Mouse (Mus musculus): ENCODE results near the gene Gm13698.
"Not testable (repeated sequence)": the region's sequence is repeated elsewhere in the genome, so short reads cannot be mapped to it uniquely, and the experiment has no call there.

The Gm13698 gene

DNA sequence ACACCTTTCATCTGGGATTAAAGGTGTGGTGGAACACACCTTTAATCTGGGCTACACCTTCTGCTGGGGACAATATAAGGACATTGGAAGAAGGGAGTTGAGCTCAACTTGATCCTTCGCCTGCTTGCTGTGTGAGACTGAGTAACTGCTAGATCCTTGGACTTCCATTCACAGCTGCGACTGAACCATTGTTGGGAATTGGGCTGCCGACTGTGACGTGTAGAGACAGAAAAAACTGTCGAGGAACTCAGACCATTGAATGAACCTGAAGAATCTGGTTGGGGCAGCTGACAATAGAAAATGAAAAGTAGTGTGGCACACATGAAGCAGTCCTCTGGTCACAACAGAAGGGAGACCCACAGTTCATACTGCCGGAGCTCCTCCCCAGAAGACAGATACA is at the start of gene Gm13698:
Gene Gm13698, plus strand, starts transcription at position 301 of the 400 bp plus-strand sequence.
- not testable (repeated sequence) for DNase-seq (ENCODE audit: low read depth, low spot score)

DNA sequence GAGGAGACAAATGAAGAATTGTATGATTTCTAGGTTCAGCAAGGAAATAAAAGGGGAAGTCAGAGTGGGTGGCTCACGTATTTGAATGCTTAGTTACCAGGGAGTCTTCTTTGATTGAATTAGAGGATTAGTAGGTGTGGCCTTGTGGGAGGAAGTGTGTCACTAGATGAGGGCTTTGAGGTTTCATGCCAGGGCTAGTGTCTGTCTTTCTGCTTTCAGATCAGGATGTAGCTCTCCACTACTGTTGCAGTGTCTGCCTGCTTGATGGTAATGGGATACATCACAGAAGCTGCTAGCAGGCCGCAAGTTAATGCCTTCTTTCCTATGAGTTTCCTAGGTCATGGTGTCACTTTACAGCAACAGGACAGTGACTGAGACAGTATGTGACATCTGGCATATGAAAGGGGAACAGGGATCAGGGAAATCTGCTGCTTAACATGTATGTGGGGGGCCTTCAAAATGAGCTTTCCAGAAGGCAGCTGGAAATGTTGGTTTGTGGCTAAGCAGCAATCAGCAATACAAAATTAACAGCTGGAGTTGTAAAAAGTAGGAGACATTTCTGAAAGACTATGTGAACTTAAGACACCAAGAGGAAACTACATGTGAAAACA is 25.9 kb upstream of the Gm13698 start:
- no peak for DNase-seq (ENCODE audit: low read depth, low spot score)

DNA sequence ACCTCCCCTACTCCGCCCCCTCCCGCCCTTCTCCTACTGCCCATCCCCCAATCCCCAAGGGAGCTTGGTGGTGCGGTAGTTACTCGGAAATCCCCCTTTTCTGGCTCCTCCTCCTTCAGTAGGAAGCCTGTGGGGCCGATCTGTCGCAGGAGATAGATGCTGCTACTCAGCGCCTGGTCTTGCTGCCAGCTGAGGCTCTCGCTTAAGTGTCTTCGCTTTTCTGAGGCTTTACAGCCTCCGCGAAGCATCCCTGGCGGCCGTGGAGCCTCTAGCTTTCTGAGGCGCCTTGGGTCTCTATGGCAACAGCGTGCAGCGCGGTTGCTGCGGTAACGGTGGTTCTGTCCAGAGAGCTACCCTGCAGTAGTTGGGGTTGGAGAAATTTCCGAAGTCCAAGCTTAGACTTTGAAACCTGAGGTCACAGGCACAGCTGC is 14.5 kb upstream of the Gm13698 start, which contains the start of gene Zswim2:
Gene Zswim2, minus strand, starts transcription at position 298 of the 431 bp plus-strand sequence.
- DNase-seq (ENCODE audit: low read depth, low spot score), result peak; percentile 94

DNA sequence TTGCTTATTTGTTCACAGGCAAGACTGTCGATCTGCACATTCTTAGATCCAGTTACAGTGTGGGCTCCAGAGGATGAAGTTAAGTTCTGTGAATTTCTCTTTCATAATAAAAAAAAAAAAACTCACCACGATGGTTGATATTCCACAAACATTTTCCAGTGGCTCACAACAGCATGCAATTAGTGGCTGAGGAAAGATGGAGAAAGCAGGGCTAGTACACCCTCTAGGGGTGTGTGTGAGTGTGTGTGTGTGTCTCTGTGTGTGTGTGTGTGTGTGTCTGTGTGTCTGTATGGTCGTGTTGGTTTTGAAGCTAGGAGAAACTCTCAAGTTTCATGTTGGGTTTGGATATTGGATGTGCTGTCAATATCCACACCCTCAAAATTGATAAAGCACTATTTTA is 14.1 kb upstream of the Gm13698 start:
- DNase-seq (ENCODE audit: low read depth, low spot score), result no peak

DNA sequence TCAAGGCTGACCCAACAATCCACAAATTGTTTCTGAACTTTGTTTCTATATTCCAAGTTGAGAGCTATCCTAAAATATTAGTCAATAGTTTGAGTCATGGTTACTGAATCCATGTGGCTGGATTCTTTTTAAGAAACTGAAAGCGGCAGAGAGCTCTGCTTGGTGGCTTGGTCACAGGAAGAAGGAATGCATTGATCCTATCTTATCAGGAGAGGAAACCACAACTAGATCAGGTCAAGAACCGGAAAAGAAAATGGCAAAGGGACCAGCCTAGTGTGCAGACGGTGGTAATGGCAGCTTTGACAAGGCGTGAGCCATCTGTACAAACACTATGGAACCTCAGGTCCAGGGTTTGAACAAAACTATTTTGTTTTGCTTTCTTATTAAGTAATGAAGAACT is 13.7 kb upstream of the Gm13698 start:
- DNase-seq (ENCODE audit: low read depth, low spot score), result no peak

DNA sequence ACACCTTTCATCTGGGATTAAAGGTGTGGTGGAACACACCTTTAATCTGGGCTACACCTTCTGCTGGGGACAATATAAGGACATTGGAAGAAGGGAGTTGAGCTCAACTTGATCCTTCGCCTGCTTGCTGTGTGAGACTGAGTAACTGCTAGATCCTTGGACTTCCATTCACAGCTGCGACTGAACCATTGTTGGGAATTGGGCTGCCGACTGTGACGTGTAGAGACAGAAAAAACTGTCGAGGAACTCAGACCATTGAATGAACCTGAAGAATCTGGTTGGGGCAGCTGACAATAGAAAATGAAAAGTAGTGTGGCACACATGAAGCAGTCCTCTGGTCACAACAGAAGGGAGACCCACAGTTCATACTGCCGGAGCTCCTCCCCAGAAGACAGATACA is 5.7 kb downstream of the Gm13698 start, which contains the start of gene Gm13693:
Gene Gm13693, plus strand, starts transcription at position 301 of the 400 bp plus-strand sequence.
- not testable (repeated sequence) for DNase-seq (ENCODE audit: low read depth, low spot score)

DNA sequence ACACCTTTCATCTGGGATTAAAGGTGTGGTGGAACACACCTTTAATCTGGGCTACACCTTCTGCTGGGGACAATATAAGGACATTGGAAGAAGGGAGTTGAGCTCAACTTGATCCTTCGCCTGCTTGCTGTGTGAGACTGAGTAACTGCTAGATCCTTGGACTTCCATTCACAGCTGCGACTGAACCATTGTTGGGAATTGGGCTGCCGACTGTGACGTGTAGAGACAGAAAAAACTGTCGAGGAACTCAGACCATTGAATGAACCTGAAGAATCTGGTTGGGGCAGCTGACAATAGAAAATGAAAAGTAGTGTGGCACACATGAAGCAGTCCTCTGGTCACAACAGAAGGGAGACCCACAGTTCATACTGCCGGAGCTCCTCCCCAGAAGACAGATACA is 11.5 kb downstream of the Gm13698 start, which contains the start of gene Gm13695:
Gene Gm13695, plus strand, starts transcription at position 301 of the 400 bp plus-strand sequence.
- DNase-seq (ENCODE audit: low read depth, low spot score), result not testable (repeated sequence)

DNA sequence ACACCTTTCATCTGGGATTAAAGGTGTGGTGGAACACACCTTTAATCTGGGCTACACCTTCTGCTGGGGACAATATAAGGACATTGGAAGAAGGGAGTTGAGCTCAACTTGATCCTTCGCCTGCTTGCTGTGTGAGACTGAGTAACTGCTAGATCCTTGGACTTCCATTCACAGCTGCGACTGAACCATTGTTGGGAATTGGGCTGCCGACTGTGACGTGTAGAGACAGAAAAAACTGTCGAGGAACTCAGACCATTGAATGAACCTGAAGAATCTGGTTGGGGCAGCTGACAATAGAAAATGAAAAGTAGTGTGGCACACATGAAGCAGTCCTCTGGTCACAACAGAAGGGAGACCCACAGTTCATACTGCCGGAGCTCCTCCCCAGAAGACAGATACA is 17.3 kb downstream of the Gm13698 start, which contains the start of gene Gm13696:
Gene Gm13696, plus strand, starts transcription at position 301 of the 400 bp plus-strand sequence.
- DNase-seq (ENCODE audit: low read depth, low spot score), result not testable (repeated sequence)

DNA sequence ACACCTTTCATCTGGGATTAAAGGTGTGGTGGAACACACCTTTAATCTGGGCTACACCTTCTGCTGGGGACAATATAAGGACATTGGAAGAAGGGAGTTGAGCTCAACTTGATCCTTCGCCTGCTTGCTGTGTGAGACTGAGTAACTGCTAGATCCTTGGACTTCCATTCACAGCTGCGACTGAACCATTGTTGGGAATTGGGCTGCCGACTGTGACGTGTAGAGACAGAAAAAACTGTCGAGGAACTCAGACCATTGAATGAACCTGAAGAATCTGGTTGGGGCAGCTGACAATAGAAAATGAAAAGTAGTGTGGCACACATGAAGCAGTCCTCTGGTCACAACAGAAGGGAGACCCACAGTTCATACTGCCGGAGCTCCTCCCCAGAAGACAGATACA is 23.1 kb downstream of the Gm13698 start, which contains the start of gene Gm13694:
Gene Gm13694, plus strand, starts transcription at position 301 of the 400 bp plus-strand sequence.
- not testable (repeated sequence) for DNase-seq (ENCODE audit: low read depth, low spot score)

DNA sequence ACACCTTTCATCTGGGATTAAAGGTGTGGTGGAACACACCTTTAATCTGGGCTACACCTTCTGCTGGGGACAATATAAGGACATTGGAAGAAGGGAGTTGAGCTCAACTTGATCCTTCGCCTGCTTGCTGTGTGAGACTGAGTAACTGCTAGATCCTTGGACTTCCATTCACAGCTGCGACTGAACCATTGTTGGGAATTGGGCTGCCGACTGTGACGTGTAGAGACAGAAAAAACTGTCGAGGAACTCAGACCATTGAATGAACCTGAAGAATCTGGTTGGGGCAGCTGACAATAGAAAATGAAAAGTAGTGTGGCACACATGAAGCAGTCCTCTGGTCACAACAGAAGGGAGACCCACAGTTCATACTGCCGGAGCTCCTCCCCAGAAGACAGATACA is 28.9 kb downstream of the Gm13698 start, which contains the start of gene Gm13697:
Gene Gm13697, plus strand, starts transcription at position 301 of the 400 bp plus-strand sequence.
- DNase-seq (ENCODE audit: low read depth, low spot score), result not testable (repeated sequence)

DNA sequence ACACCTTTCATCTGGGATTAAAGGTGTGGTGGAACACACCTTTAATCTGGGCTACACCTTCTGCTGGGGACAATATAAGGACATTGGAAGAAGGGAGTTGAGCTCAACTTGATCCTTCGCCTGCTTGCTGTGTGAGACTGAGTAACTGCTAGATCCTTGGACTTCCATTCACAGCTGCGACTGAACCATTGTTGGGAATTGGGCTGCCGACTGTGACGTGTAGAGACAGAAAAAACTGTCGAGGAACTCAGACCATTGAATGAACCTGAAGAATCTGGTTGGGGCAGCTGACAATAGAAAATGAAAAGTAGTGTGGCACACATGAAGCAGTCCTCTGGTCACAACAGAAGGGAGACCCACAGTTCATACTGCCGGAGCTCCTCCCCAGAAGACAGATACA is 34.8 kb downstream of the Gm13698 start, which contains the start of gene Gm13691:
Gene Gm13691, plus strand, starts transcription at position 301 of the 400 bp plus-strand sequence.
- DNase-seq (ENCODE audit: low read depth, low spot score), result not testable (repeated sequence)

DNA sequence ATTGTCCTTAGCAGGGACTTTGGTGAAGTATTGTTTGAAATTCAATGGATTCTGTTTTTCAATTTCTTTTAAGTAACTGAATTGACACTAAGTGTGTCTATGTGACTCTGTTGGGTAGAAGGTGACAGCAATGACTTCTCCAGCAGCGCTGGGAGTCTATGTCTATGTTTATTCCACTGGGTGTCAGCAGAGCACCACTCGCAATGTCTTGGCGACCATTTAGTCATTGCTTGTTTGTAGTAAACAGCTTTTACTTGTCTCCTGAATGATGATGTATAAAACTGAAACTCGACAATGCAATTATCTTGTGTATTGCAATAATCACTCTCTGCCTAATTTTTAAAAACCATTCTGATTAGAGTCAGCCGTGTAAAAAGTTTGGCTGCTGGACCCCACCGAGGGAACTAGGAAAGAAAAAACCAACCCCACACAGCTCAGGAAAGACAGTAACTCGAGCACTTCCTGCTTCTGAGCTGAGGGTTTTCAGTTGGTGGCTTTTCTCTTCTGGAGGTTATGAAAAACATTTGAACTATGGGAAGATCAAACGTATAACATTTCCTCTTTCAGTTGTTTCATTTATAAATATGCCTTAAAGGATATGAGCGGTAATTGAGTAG is 38.3 kb downstream of the Gm13698 start:
- DNase-seq (ENCODE audit: low read depth, low spot score), result not testable (repeated sequence)

DNA sequence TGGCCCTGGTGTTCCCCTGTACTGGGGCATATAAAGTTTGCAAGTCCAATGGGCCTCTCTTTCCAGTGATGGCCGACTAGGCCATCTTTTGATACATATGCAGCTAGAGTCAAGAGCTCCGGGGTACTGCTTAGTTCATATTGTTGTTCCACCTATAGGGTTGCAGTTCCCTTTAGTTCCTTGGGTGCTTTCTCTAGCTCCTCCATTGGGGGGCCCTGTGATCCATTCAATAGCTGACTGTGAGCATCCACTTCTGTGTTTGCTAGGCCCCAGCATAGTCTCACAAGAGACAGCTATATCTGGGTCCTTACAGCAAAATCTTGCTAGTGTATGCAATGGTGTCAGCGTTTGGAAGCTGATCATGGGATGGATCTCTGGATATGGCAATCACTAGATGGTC is 39.0 kb downstream of the Gm13698 start:
- not testable (repeated sequence) for DNase-seq (ENCODE audit: low read depth, low spot score)
